Mouse (Mus musculus): Measurements from ENCODE around the gene B3galt4. TPM values are rescaled to one million over a fixed set of nuclear protein-coding genes. Genes with fewer than 3 reads are reported as not detected.

Gene B3galt4
- polyA plus RNA-seq, 1 experiment from 2014 or later: 13.1 TPM

GRCm38 (mm10) chr17:33936993-33937392 is 14.3 kb downstream of the B3galt4 start:
- Histone ChIP-seq H3K9me3 (replicated peaks) (no peaks in the 10 kb centered on the region), H3K27ac (replicated peaks) (no peak overlapping the region), H3K4me2 (no peak overlapping the region), H3K27me3 (replicated peaks) (no peaks in the 10 kb centered on the region), H3K9ac (replicated peaks) (no peak overlapping the region), H3K4me1 (peaks cover 24% of the 10 kb centered on the region), H3K36me3 (peaks cover 47% of the 10 kb centered on the region), H3K4me3 (replicated peaks) (no peak overlapping the region)
- no peak for ATAC-seq (ENCODE audit: low FRiP score)
- WGBS: 89% methylated on average over 15 of the region's 15 CpGs

- Histone ChIP-seq H3K27ac (replicated peaks) (no peak overlapping the region), H3K4me2 (no peak overlapping the region), H3K9ac (replicated peaks) (no peak overlapping the region), H3K27me3 (replicated peaks) (no peaks in the 10 kb centered on the region), H3K9me3 (replicated peaks) (no peaks in the 10 kb centered on the region), H3K4me3 (replicated peaks) (no peak overlapping the region), H3K4me1 (peaks cover 25% of the 10 kb centered on the region), H3K36me3 (peaks cover 47% of the 10 kb centered on the region)
- 91% methylated on average over 21 of the region's 21 CpGs for WGBS
- ATAC-seq (ENCODE audit: low FRiP score): no peak
Observed at GRCm38 (mm10) chr17:33935422-33936055, 15.7 kb downstream of the B3galt4 start.

DNA sequence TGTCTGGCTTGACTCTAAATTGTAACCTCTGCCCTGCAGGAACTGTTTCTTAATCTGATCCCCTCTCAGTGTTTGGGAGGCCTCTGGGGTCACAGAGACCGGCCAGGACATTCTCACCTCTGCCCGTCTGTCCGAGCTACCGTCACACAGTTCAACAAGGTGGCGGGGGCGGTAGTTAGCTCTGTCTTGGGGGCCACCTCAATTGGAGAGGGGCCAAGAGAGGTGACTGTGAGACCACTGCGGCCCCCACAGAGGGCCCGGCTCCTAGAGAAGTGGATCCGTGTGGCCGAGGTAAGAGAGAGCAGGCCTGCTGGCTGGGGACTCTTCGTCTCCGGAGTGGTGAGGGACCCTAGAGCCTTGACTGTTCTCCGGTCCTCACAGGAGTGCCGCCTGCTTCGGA is 18.3 kb downstream of the B3galt4 start:
- H3K4me1 ChIP-seq: peaks cover 22% of the 10 kb centered on the region
- H3K27ac ChIP-seq (replicated peaks): no peak overlapping the region
- no peaks in the 10 kb centered on the region for H3K27me3 ChIP-seq (replicated peaks)
- no peak overlapping the region for H3K4me3 ChIP-seq (replicated peaks)
- H3K4me2 ChIP-seq: no peak overlapping the region
- ATAC-seq (ENCODE audit: low FRiP score): no peak
- 96% methylated on average over 15 of the region's 15 CpGs for WGBS
- no peaks in the 10 kb centered on the region for H3K9me3 ChIP-seq (replicated peaks)
- H3K9ac ChIP-seq (replicated peaks): no peak overlapping the region
- H3K36me3 ChIP-seq: peaks cover 41% of the 10 kb centered on the region

DNA sequence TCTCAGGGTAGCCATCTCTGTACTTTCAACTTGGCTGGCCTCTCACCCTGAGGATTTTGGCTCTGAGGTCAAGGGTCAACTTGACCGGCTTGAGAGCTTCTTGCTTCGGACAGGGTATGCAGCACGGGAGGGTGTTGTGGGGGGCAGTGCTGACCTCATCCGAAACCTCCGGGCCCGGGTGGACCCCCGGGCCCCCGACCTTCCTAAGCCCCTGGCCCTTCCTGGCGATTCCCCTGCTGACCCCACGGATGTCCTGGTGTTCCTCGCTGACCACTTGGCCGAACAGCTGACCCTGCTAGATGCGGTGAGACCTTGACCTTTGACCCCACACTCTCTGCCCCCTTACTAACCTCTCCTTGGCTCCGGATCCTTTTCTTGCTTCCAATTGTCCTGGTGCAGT is 18.8 kb downstream of the B3galt4 start:
- peaks cover 27% of the 10 kb centered on the region for H3K4me1 ChIP-seq
- H3K4me2 ChIP-seq: no peak overlapping the region
- no peak overlapping the region for H3K9ac ChIP-seq (replicated peaks)
- no peak overlapping the region for H3K27ac ChIP-seq (replicated peaks)
- no peaks in the 10 kb centered on the region for H3K27me3 ChIP-seq (replicated peaks)
- peaks cover 38% of the 10 kb centered on the region for H3K36me3 ChIP-seq
- no peaks in the 10 kb centered on the region for H3K9me3 ChIP-seq (replicated peaks)
- H3K4me3 ChIP-seq (replicated peaks): no peak overlapping the region
- ATAC-seq (ENCODE audit: low FRiP score): no peak
- WGBS: 92% methylated on average over 14 of the region's 14 CpGs

- Histone ChIP-seq H3K4me3 (replicated peaks) (no peak overlapping the region), H3K36me3 (peaks cover 33% of the 10 kb centered on the region), H3K4me2 (0 out of 2 replicates have a peak overlapping the region, but pooled peaks have one; percentile 98), H3K9me3 (replicated peaks) (no peaks in the 10 kb centered on the region), H3K9ac (replicated peaks) (no peak overlapping the region), H3K27ac (replicated peaks) (no peak overlapping the region), H3K27me3 (replicated peaks) (no peaks in the 10 kb centered on the region), H3K4me1 (peaks cover 27% of the 10 kb centered on the region)
- no peak for ATAC-seq (ENCODE audit: low FRiP score)
- WGBS: 93% methylated on average over 11 of the region's 11 CpGs
Observed at GRCm38 (mm10) chr17:33931947-33932346, 19.3 kb downstream of the B3galt4 start.

- Histone ChIP-seq H3K4me3 (replicated peaks) (peak overlapping the region; percentile 80), H3K36me3 (peaks cover 29% of the 10 kb centered on the region), H3K9ac (replicated peaks) (peak overlapping the region; percentile 90), H3K27me3 (replicated peaks) (no peaks in the 10 kb centered on the region), H3K4me1 (peaks cover 27% of the 10 kb centered on the region), H3K27ac (replicated peaks) (peak overlapping the region; percentile 97; the same call in 1 of the 2 replicates), H3K4me2 (peak overlapping the region; percentile 98), H3K9me3 (replicated peaks) (no peaks in the 10 kb centered on the region)
- WGBS: 43% methylated on average over 17 of the region's 18 CpGs
- no peak for ATAC-seq (ENCODE audit: low FRiP score)
Observed at GRCm38 (mm10) chr17:33931159-33931866, 20.0 kb downstream of the B3galt4 start.

DNA sequence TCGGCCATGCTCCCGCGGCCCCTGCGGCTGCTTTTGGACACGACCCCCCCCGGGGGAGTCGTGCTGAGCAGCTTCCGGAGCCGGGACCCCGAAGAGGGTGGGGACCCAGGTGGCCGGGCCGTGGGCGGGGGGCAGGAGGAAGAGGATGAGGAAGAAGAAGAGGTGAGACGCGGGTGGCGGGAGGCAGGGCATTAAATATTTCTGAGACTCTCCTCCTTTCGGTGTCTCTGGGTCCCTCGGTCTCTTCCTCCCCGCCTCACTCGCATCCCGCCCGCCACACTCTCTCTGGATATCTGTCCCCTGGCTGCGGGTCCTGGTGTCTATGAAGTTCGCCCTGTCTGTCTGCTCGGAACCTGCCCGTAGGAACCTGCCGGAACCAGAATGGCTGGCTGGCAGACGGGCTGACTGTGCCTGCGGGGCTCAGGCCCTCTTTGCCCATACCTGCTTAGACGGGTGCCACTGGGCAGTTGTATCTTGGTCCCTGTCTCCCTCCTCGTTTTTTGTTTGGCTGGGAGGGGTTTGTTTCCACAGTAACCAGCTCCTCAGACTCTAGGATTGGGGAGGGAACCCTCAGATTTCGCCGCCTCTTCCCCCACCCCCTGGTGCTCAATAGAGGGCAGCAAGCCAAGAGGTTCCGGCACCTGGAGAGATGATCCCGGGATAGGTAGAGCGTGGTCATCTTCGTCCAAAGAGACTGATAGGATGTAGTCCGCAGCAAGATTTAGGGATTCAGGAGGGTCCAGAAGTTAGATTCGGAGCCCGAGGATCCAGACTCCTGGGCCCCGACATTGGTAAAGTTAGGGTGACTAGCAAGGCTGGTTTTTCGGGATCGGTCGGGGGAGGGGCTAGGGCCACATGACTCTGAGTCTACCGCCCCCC is 20.8 kb downstream of the B3galt4 start:
- no peaks in the 10 kb centered on the region for H3K27me3 ChIP-seq (replicated peaks)
- ATAC-seq (ENCODE audit: low FRiP score): peak; percentile 15; the same call in 1 of the 2 replicates
- H3K4me2 ChIP-seq: peak overlapping the region; percentile 98
- peak overlapping the region; percentile 97 for H3K27ac ChIP-seq (replicated peaks)
- H3K4me3 ChIP-seq (replicated peaks): peak overlapping the region; percentile 80
- under 1% methylated on average over 45 of the region's 45 CpGs for whole genome bisulfite sequencing
- no peaks in the 10 kb centered on the region for H3K9me3 ChIP-seq (replicated peaks)
- H3K36me3 ChIP-seq: peaks cover 29% of the 10 kb centered on the region
- peaks cover 27% of the 10 kb centered on the region for H3K4me1 ChIP-seq
- peak overlapping the region; percentile 90 for H3K9ac ChIP-seq (replicated peaks)

GRCm38 (mm10) chr17:33929371-33930279 is 21.7 kb downstream of the B3galt4 start, which contains the start of gene Rgl2:
TSS of gene Rgl2 (plus strand) at chr17:33929543.
- Histone ChIP-seq H3K9me3 (replicated peaks) (no peaks in the 10 kb centered on the region), H3K4me3 (replicated peaks) (peak within 1 kb of the TSS; percentile 80), H3K9ac (replicated peaks) (peak within 1 kb of the TSS; percentile 90), H3K36me3 (peaks cover 22% of the 10 kb centered on the region; the same call in 1 of the 2 replicates), H3K4me1 (peaks cover 27% of the 10 kb centered on the region), H3K4me2 (peak within 1 kb of the TSS; percentile 98), H3K27me3 (replicated peaks) (no peaks in the 10 kb centered on the region), H3K27ac (replicated peaks) (peak within 1 kb of the TSS; percentile 97)
- ATAC-seq (ENCODE audit: low FRiP score): peak; percentile 85
- under 1% methylated on average over 71 of the region's 80 CpGs for WGBS

GRCm38 (mm10) chr17:33928251-33928947 is 22.9 kb downstream of the B3galt4 start:
- Histone ChIP-seq H3K4me2 (peak overlapping the region; percentile 98), H3K4me3 (replicated peaks) (peak overlapping the region; percentile 80), H3K9ac (replicated peaks) (peak overlapping the region; percentile 90; the same call in 1 of the 2 replicates), H3K36me3 (peaks cover 14% of the 10 kb centered on the region; the same call in 1 of the 2 replicates), H3K27me3 (replicated peaks) (no peaks in the 10 kb centered on the region), H3K9me3 (replicated peaks) (no peaks in the 10 kb centered on the region), H3K27ac (replicated peaks) (no peak overlapping the region; the same call in 1 of the 2 replicates), H3K4me1 (peaks cover 27% of the 10 kb centered on the region)
- 61% methylated on average over 21 of the region's 21 CpGs for WGBS
- no peak for ATAC-seq (ENCODE audit: low FRiP score)

- H3K9me3 ChIP-seq (replicated peaks): no peaks in the 10 kb centered on the region
- H3K4me1 ChIP-seq: peaks cover 24% of the 10 kb centered on the region
- peaks cover 9% of the 10 kb centered on the region; the same call in 1 of the 2 replicates for H3K36me3 ChIP-seq
- no peak for ATAC-seq (ENCODE audit: low FRiP score)
- 80% methylated on average over 17 of the region's 17 CpGs for WGBS
- no peaks in the 10 kb centered on the region for H3K27me3 ChIP-seq (replicated peaks)
- H3K4me3 ChIP-seq (replicated peaks): no peak overlapping the region
- H3K27ac ChIP-seq (replicated peaks): no peak overlapping the region
- no peak overlapping the region for H3K9ac ChIP-seq (replicated peaks)
- no peak overlapping the region for H3K4me2 ChIP-seq
Observed at GRCm38 (mm10) chr17:33926207-33926932, 24.9 kb downstream of the B3galt4 start.

Measured in neural tube, embryonic 15.5 days (tissue).